Mouse (Mus musculus) kidney, postnatal 36 days (tissue): ENCODE measurements around the gene Hoxa3.

Experiments
- DNase-seq, 2 experiments: peaks; one replicate each; pipeline ENCODE4 v3.0.0; 2021 to 2022; ENCODE audit warnings: mixed read lengths in 2 of 2

Hoxa3 gene

GRCm38 (mm10) chr6:52153270-52153669, 59.9 kb downstream of the Hoxa3 start:
- no peak for DNase-seq

- no peak for DNase-seq
These were observed 60.6 kb downstream of the Hoxa3 start for GRCm38 (mm10) chr6:52152226-52153193.

- DNase-seq: no peak
These were observed 61.6 kb downstream of the Hoxa3 start for GRCm38 (mm10) chr6:52151571-52151970.

GRCm38 (mm10) chr6:52150401-52150966, 62.7 kb downstream of the Hoxa3 start:
- no peak for DNase-seq

- DNase-seq: no peak
These were observed 74.0 kb downstream of the Hoxa3 start for GRCm38 (mm10) chr6:52139115-52139514.

GRCm38 (mm10) chr6:52138576-52138975, 74.6 kb downstream of the Hoxa3 start:
- DNase-seq: no peak

GRCm38 (mm10) chr6:52137841-52138535, 75.1 kb downstream of the Hoxa3 start:
- no peak for DNase-seq

- DNase-seq: no peak
These were observed 89.5 kb downstream of the Hoxa3 start for GRCm38 (mm10) chr6:52123673-52124072.

GRCm38 (mm10) chr6:52121173-52121572, 92.0 kb downstream of the Hoxa3 start:
- DNase-seq: no peak
